In genomic region chr12:80944963-80945333, GRCm38 (mm10) we compare ENCODE assay signal across 11 mouse cellular contexts. TPM values are rescaled to one million over a fixed set of nuclear protein-coding genes. Genes with fewer than 3 reads are reported as not detected.
DNase-seq lines count a peak whose midpoint lies in the region; ATAC-seq and TF ChIP-seq lines count a peak whose summit lies in the region.
"Not testable (repeated sequence)": the region's sequence is repeated elsewhere in the genome, so short reads cannot be mapped to it uniquely, and the experiment has no call there.
"Had no signal": no experiment of that assay in that cellular context is flagged by ENCODE, and none has a peak within 500 bp of the region (broad histone marks: within the 10 kb centered on the region; RNA-seq: fewer than 3 reads in every experiment).

No protein-coding gene starts in this region.

- peak overlapping the region; percentile 63 for H3K4me3 ChIP-seq in ES-Bruce4 (ENCODE audit: low read depth, low read length)
- peak overlapping the region; percentile 98 for H3K4me3 ChIP-seq in embryonic facial prominence, embryonic 12.5 days
- peak overlapping the region; percentile 100 for H3K4me3 ChIP-seq in forebrain, postnatal 0 days (ENCODE audit: low read depth, low read length)
- H3K4me3 ChIP-seq in hindbrain, embryonic 11.5 days (ENCODE audit: low read depth, low read length), result peak overlapping the region; percentile 93
- peak overlapping the region; percentile 82 for H3K4me3 ChIP-seq in kidney, embryonic 16.5 days (ENCODE audit: low read length)
- H3K4me3 ChIP-seq in liver, embryonic 15.5 days (replicated peaks), result peak overlapping the region; percentile 72
- H3K4me3 ChIP-seq in midbrain, embryonic 12.5 days, result peak overlapping the region; percentile 98
- H3K4me3 ChIP-seq in stomach, embryonic 14.5 days (ENCODE audit: low read depth, low read length), result peak overlapping the region; percentile 100

- WGBS in embryonic facial prominence, embryonic 12.5 days, result 1% methylated on average over 9 of the region's 9 CpGs
- under 1% methylated on average over 9 of the region's 9 CpGs for WGBS in forebrain, postnatal 0 days
- under 1% methylated on average over 9 of the region's 9 CpGs for WGBS in hindbrain, embryonic 11.5 days
- under 1% methylated on average over 9 of the region's 9 CpGs for WGBS in kidney, embryonic 16.5 days
- WGBS in liver, embryonic 15.5 days (ENCODE audit: insufficient replicate concordance), result under 1% methylated on average over 9 of the region's 9 CpGs
- 1% methylated on average over 9 of the region's 9 CpGs for WGBS in midbrain, embryonic 12.5 days
- 0% methylated on average over 9 of the region's 9 CpGs for WGBS in stomach, embryonic 14.5 days

- not testable (repeated sequence) for DNase-seq in forebrain, postnatal 0 days; hindbrain, embryonic 11.5 days (ENCODE audit: low spot score)

- H3K27me3 ChIP-seq in ES-Bruce4 (ENCODE audit: control insufficient read depth, insufficient read depth, low read length, poor library complexity, severe bottlenecking); embryonic facial prominence, embryonic 12.5 days; forebrain, postnatal 0 days (ENCODE audit: insufficient read depth, low read length); hindbrain, embryonic 11.5 days (ENCODE audit: control insufficient read depth, insufficient read depth, low read length); kidney, embryonic 16.5 days (ENCODE audit: insufficient read depth, low read length); liver, embryonic 15.5 days; midbrain, embryonic 12.5 days; stomach, embryonic 14.5 days (ENCODE audit: control insufficient read depth, insufficient read depth, low read length): not testable (repeated sequence)

- not testable (repeated sequence) for H3K4me1 ChIP-seq in ES-Bruce4 (ENCODE audit: control insufficient read depth, insufficient read depth, low read length); embryonic facial prominence, embryonic 12.5 days; forebrain, postnatal 0 days (ENCODE audit: insufficient read depth); hindbrain, embryonic 11.5 days (replicated peaks; ENCODE audit: control insufficient read depth, insufficient read depth, low read length); midbrain, embryonic 12.5 days; stomach, embryonic 14.5 days (ENCODE audit: control insufficient read depth, insufficient read depth, low read length)
- peaks cover 16% of the 10 kb centered on the region for H3K4me1 ChIP-seq in kidney, embryonic 16.5 days (ENCODE audit: insufficient read depth, low read length)
- peaks cover 68% of the 10 kb centered on the region for H3K4me1 ChIP-seq in liver, embryonic 15.5 days (replicated peaks)

- peaks cover 34% of the 10 kb centered on the region for H3K36me3 ChIP-seq in ES-Bruce4 (ENCODE audit: control insufficient read depth, insufficient read depth, low read length, poor library complexity, severe bottlenecking)
- H3K36me3 ChIP-seq in embryonic facial prominence, embryonic 12.5 days, result peaks cover 25% of the 10 kb centered on the region
- peaks cover 24% of the 10 kb centered on the region for H3K36me3 ChIP-seq in forebrain, postnatal 0 days (ENCODE audit: insufficient read depth)
- peaks cover 11% of the 10 kb centered on the region for H3K36me3 ChIP-seq in hindbrain, embryonic 11.5 days (ENCODE audit: control insufficient read depth, insufficient read depth, low read length)
- peaks cover 26% of the 10 kb centered on the region for H3K36me3 ChIP-seq in kidney, embryonic 16.5 days (ENCODE audit: insufficient read depth, low read length)
- peaks cover 39% of the 10 kb centered on the region for H3K36me3 ChIP-seq in liver, embryonic 15.5 days (replicated peaks)
- peaks cover 28% of the 10 kb centered on the region for H3K36me3 ChIP-seq in midbrain, embryonic 12.5 days
- peaks cover 30% of the 10 kb centered on the region for H3K36me3 ChIP-seq in stomach, embryonic 14.5 days (ENCODE audit: control insufficient read depth, insufficient read depth, low read length)

- H3K9ac ChIP-seq in ES-Bruce4 (ENCODE audit: low read depth, poor library complexity, severe bottlenecking), result peak overlapping the region; percentile 44; the same call in 1 of the 2 replicates
- not testable (repeated sequence) for H3K9ac ChIP-seq in embryonic facial prominence, embryonic 12.5 days; midbrain, embryonic 12.5 days (replicated peaks); stomach, embryonic 14.5 days (replicated peaks; ENCODE audit: low read depth, low read length)
- H3K9ac ChIP-seq in forebrain, postnatal 0 days, result peak overlapping the region; percentile 98
- 0 out of 2 replicates have a peak overlapping the region, but pooled peaks have one; percentile 33 for H3K9ac ChIP-seq in hindbrain, embryonic 11.5 days (ENCODE audit: low read depth, low read length)
- peak overlapping the region; percentile 51; the same call in 1 of the 2 replicates for H3K9ac ChIP-seq in kidney, embryonic 16.5 days (replicated peaks; ENCODE audit: low read length)
- H3K9ac ChIP-seq in liver, embryonic 15.5 days, result peak overlapping the region; percentile 86

- not testable (repeated sequence) for H3K9me3 ChIP-seq in ES-Bruce4 (replicated peaks; ENCODE audit: control insufficient read depth, insufficient read depth, low read length, poor library complexity, severe bottlenecking); embryonic facial prominence, embryonic 12.5 days; forebrain, postnatal 0 days (ENCODE audit: low read length); hindbrain, embryonic 11.5 days (ENCODE audit: control insufficient read depth, low read length); kidney, embryonic 16.5 days (ENCODE audit: low read length); liver, embryonic 15.5 days (replicated peaks); midbrain, embryonic 12.5 days; stomach, embryonic 14.5 days (ENCODE audit: control insufficient read depth, low read depth, low read length)

- not testable (repeated sequence) for TF ChIP-seq EP300 in ES-Bruce4 (IDR thresholded peaks at IDR 0.05; ENCODE audit: insufficient read depth, low read depth, low read length)

- H3K4me2 ChIP-seq in embryonic facial prominence, embryonic 12.5 days (replicated peaks), result peak overlapping the region; percentile 41
- peak overlapping the region; percentile 42 for H3K4me2 ChIP-seq in forebrain, postnatal 0 days (ENCODE audit: low read depth)
- H3K4me2 ChIP-seq in hindbrain, embryonic 11.5 days (replicated peaks; ENCODE audit: low read depth, low read length), result peak overlapping the region; percentile 25; the same call in 1 of the 2 replicates
- peak overlapping the region; percentile 48 for H3K4me2 ChIP-seq in kidney, embryonic 16.5 days (replicated peaks; ENCODE audit: low read depth, low read length)
- peak overlapping the region; percentile 73 for H3K4me2 ChIP-seq in liver, embryonic 15.5 days
- H3K4me2 ChIP-seq in midbrain, embryonic 12.5 days (replicated peaks), result peak overlapping the region; percentile 41
- H3K4me2 ChIP-seq in stomach, embryonic 14.5 days (replicated peaks; ENCODE audit: low read depth, low read length), result peak overlapping the region; percentile 32

- H3K27ac ChIP-seq in ES-Bruce4 (ENCODE audit: insufficient read depth, low read length), result peak overlapping the region; percentile 9; the same call in 1 of the 2 replicates
- H3K27ac ChIP-seq in embryonic facial prominence, embryonic 12.5 days, result peak overlapping the region; percentile 96; the same call in 1 of the 2 replicates
- H3K27ac ChIP-seq in forebrain, postnatal 0 days (ENCODE audit: low read depth, low read length), result peak overlapping the region; percentile 99; the same call in 1 of the 2 replicates
- not testable (repeated sequence) for H3K27ac ChIP-seq in hindbrain, embryonic 11.5 days (ENCODE audit: low read depth, low read length)
- H3K27ac ChIP-seq in kidney, embryonic 16.5 days (ENCODE audit: low read length), result peak overlapping the region; percentile 58
- peak overlapping the region; percentile 97 for H3K27ac ChIP-seq in liver, embryonic 15.5 days (replicated peaks)
- 0 out of 2 replicates have a peak overlapping the region, but pooled peaks have one; percentile 21 for H3K27ac ChIP-seq in midbrain, embryonic 12.5 days (replicated peaks)
- peak overlapping the region; percentile 97 for H3K27ac ChIP-seq in stomach, embryonic 14.5 days (ENCODE audit: low read length)

- ATAC-seq in embryonic facial prominence, embryonic 12.5 days (ENCODE audit: insufficient number of reproducible peaks, insufficient read depth, low FRiP score, low TSS enrichment); liver, embryonic 15.5 days (ENCODE audit: insufficient read depth): not testable (repeated sequence)
- peak; percentile 15; the same call in 1 of the 2 replicates for ATAC-seq in forebrain, postnatal 0 days
- peak; percentile 49 for ATAC-seq in hindbrain, embryonic 11.5 days (ENCODE audit: low FRiP score)
- ATAC-seq in kidney, embryonic 16.5 days (ENCODE audit: low FRiP score, low TSS enrichment), result peak; percentile 58
- ATAC-seq in midbrain, embryonic 12.5 days (ENCODE audit: low FRiP score, low read depth), result peak; percentile 45
- ATAC-seq in stomach, embryonic 14.5 days (ENCODE audit: insufficient number of reproducible peaks, insufficient read depth, low FRiP score, low read depth), result peak; percentile 30

- not testable (repeated sequence) for TF ChIP-seq CTCF in ES-Bruce4 (IDR thresholded peaks at IDR 0.05; ENCODE audit: low read depth, low read length); forebrain, postnatal 0 days (IDR thresholded peaks at IDR 0.05; ENCODE audit: low read depth)

- not testable (repeated sequence) for TF ChIP-seq POLR2A in ES-Bruce4 (IDR thresholded peaks at IDR 0.05; ENCODE audit: insufficient read depth, low read length)

RNA-seq across cellular contexts. Expression of gene Srsf5, which starts 0.4 kb away (rescaled TPM):
- polyA plus RNA-seq in ES-Bruce4 (2011; ENCODE audit: insufficient read depth, insufficient read length, low read depth, missing spikeins), result 605 and 614 TPM in 2 replicates
- 595 and 694 TPM in 2 replicates for polyA plus RNA-seq in embryonic facial prominence, embryonic 12.5 days (2016; fragmentation: Nextera tagmentation; extraction: Ambion mirVana)
- 344 and 488 TPM in 2 replicates for total RNA-seq in forebrain, postnatal 0 days (2014; rRNA removed)
- 488 and 529 TPM in 2 replicates for polyA plus RNA-seq in forebrain, postnatal 0 days (2015; fragmentation: Nextera tagmentation; extraction: Ambion mirVana)
- 291 and 446 TPM in 2 replicates for polyA plus RNA-seq in hindbrain, embryonic 11.5 days (2014; fragmentation: Nextera tagmentation; extraction: Ambion mirVana)
- 513 and 576 TPM in 2 replicates for polyA plus RNA-seq in kidney, embryonic 16.5 days (2015; fragmentation: Nextera tagmentation; extraction: Ambion mirVana)
- polyA plus RNA-seq in liver, embryonic 15.5 days (2015; fragmentation: Nextera tagmentation; extraction: Ambion mirVana), result 283 and 287 TPM in 2 replicates
- 611 and 617 TPM in 2 replicates for polyA plus RNA-seq in midbrain, embryonic 12.5 days (2016; fragmentation: Nextera tagmentation; extraction: Ambion mirVana)
- 312 and 364 TPM in 2 replicates for polyA plus RNA-seq in stomach, embryonic 14.5 days (2014; fragmentation: Nextera tagmentation; extraction: Ambion mirVana)

RNA-seq across cellular contexts. Expression of gene Slc10a1, which starts 23.6 kb away (rescaled TPM):
- not detected in 2 replicates for polyA plus RNA-seq in ES-Bruce4 (2011; ENCODE audit: insufficient read depth, insufficient read length, low read depth, missing spikeins)
- 0.82 and 0.93 TPM in 2 replicates for polyA plus RNA-seq in embryonic facial prominence, embryonic 12.5 days (2016; fragmentation: Nextera tagmentation; extraction: Ambion mirVana)
- total RNA-seq in forebrain, postnatal 0 days (2014; rRNA removed), result not detected in 2 replicates
- not detected in 2 replicates for polyA plus RNA-seq in forebrain, postnatal 0 days (2015; fragmentation: Nextera tagmentation; extraction: Ambion mirVana)
- polyA plus RNA-seq in hindbrain, embryonic 11.5 days (2014; fragmentation: Nextera tagmentation; extraction: Ambion mirVana), result 0.51 and 0.63 TPM in 2 replicates
- polyA plus RNA-seq in kidney, embryonic 16.5 days (2015; fragmentation: Nextera tagmentation; extraction: Ambion mirVana), result 0.82 and 1.2 TPM in 2 replicates
- polyA plus RNA-seq in liver, embryonic 15.5 days (2015; fragmentation: Nextera tagmentation; extraction: Ambion mirVana), result 12.9 and 21.9 TPM in 2 replicates
- polyA plus RNA-seq in midbrain, embryonic 12.5 days (2016; fragmentation: Nextera tagmentation; extraction: Ambion mirVana), result 0.55 and 0.83 TPM in 2 replicates
- 1.1 and 1.3 TPM in 2 replicates for polyA plus RNA-seq in stomach, embryonic 14.5 days (2014; fragmentation: Nextera tagmentation; extraction: Ambion mirVana)
- total RNA-seq: heart, postnatal 36 days; layer of hippocampus, adult 18-20 months; left cerebral cortex, postnatal 36 days had no signal
